Mouse (Mus musculus) MEL (cell line): ENCODE results near the gene Rasl12.

Experiments used
- CHD2 ChIP-seq: IDR thresholded peaks from 2 replicates; pipeline ENCODE4 v1.6.1; 2011; ENCODE audit warnings: low read length, improper control_type of control experiment
- CTCF ChIP-seq, 3 experiments: IDR thresholded peaks in 2 of 3; conservative IDR thresholded peaks in 1 of 3; 2 replicates each; pipeline ENCODE4 v1.5.1; 2011 to 2012; ENCODE audit warnings: low read length in 3 of 3, low read depth in 2 of 3, mild to moderate bottlenecking in 2 of 3, improper control_type of control experiment in 1 of 3, inconsistent platforms in 1 of 3, mixed read lengths in 1 of 3, moderate library complexity in 1 of 3; ENCODE audit not compliant: control insufficient read depth in 1 of 3, insufficient read depth in 1 of 3, poor library complexity in 1 of 3, severe bottlenecking in 1 of 3
- EP300 ChIP-seq, 2 experiments: IDR thresholded peaks; 2 replicates each; pipeline ENCODE4 v1.6.1; 2011; ENCODE audit warnings: improper control_type of control experiment in 2 of 2, low read length in 2 of 2, low read depth in 1 of 2, mild to moderate bottlenecking in 1 of 2
- ETS1 ChIP-seq: IDR thresholded peaks from 2 replicates; pipeline ENCODE4 v1.6.1; 2012; ENCODE audit warnings: low read depth, mild to moderate bottlenecking, inconsistent platforms, low read length, improper control_type of control experiment, moderate library complexity
- GATA1 ChIP-seq: IDR thresholded peaks from 2 replicates; pipeline ENCODE4 v1.6.1; 2011; ENCODE audit warnings: low read depth, low read length, improper control_type of control experiment
- TBP ChIP-seq: IDR thresholded peaks from 2 replicates; pipeline ENCODE4 v1.8.0; 2011; ENCODE audit warnings: low read depth, low read length, improper control_type of control experiment
- TCF12 ChIP-seq: IDR thresholded peaks from 2 replicates; pipeline ENCODE4 v1.6.1; 2014; ENCODE audit warnings: low read depth, mild to moderate bottlenecking, inconsistent platforms, low read length, improper control_type of control experiment, moderate library complexity
- USF1 ChIP-seq: IDR thresholded peaks from 2 replicates; pipeline ENCODE4 v1.6.1; 2014; ENCODE audit warnings: low read depth, mild to moderate bottlenecking, inconsistent platforms, low read length, improper control_type of control experiment, moderate library complexity

DNA sequence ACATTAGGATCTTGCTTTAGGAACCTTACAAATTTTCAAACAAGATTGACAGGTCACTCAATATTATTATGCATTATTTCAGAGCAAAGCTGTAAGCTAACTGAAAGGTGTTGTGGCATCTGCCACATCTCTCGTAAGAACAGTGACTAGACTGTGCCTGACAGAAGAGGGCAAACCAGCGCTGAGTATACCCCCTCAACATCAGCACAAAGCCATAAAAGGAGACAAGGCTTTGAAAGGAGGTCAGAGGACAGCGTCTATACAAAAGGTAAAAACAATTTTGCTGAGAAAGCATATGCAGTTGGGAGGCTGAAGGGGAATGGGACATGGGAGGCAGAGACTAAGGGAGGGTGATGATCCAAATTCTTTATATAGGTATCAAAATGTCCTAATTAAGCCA is 61.9 kb downstream of the Rasl12 start:
- TF ChIP-seq CTCF (IDR thresholded peaks at IDR 0.05 in 2 of 3, conservative IDR thresholded peaks at IDR 0.05 in 1 of 3; ENCODE audit: control insufficient read depth in 1 of 3, insufficient read depth in 1 of 3, low read depth in 2 of 3, low read length in 3 of 3, poor library complexity in 1 of 3, severe bottlenecking in 1 of 3) (no peak), USF1 (no peak), TCF12 (no peak), ETS1 (no peak), EP300 (IDR thresholded peaks at IDR 0.05; ENCODE audit: low read depth in 1 of 2, low read length in 2 of 2) (no peak), GATA1 (no peak), TBP (no peak), CHD2 (no peak)
